8 mouse cellular contexts compared by ENCODE assay signal in the genomic region with DNA sequence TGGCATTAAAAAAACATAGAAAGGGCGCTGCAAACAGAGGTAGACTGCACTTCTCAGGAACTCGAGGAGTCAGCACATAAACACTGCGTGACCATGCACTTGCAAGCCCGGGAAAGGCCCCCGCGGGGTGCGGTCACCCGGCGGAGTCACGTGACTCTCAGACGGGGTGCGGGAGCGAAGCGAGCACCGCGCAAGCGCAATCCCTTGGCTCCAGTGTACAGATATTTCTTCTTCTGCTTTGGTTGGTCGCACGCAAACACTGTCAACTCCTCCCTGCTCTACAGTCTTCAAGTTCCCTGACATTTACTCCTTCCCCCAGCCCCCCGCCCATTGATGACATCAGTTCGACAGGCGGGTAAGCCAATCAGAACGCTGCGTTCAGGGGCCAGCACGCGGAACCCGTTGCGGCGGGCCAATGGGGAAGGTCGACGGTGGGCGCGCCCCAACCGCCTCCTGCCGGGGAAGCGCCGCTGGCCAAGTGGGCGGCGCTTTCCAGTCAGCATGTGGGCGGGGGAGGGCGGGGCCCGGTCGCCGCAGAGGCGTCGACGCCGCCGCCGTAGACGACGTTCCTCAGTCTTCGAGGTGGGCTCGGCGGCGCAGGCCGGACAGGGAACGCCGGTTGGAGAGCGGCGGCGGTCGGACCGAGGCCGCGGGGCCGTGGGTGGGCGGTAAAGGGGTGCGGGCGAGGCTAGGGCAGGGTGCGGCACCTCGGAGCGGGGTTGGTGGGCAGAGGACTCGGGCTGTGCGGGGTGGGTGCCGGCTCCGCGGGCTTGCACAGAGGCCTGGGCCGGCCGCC. TPM values are rescaled to one million over a fixed set of nuclear protein-coding genes. Genes with fewer than 3 reads are reported as not detected.
A peak's percentile ranks its signal among the peaks of the same experiment; 100 is the strongest.
DNase-seq lines count a peak whose midpoint lies in the region; ATAC-seq and TF ChIP-seq lines count a peak whose summit lies in the region.

A gene (plus strand): TSS at position 537 of the 796 bp plus-strand sequence.

- peaks cover 15% of the 10 kb centered on the region for H3K4me1 ChIP-seq in bone marrow macrophage, adult 2 months (ENCODE audit: control insufficient read depth, insufficient read depth, low read length)
- peaks cover 2% of the 10 kb centered on the region; the same call in 1 of the 2 replicates for H3K4me1 ChIP-seq in embryonic fibroblast, embryonic 13.5 days (ENCODE audit: control insufficient read depth, insufficient read depth, low read length)
- peaks cover 10% of the 10 kb centered on the region; the same call in 1 of the 2 replicates for H3K4me1 ChIP-seq in kidney, embryonic 14.5 days (ENCODE audit: control insufficient read depth, insufficient read depth, low read length)
- H3K4me1 ChIP-seq in limb, embryonic 15.5 days = peaks cover 13% of the 10 kb centered on the region

- H3K36me3 ChIP-seq in kidney, embryonic 14.5 days (ENCODE audit: control insufficient read depth, insufficient read depth, low read length) = peaks cover 18% of the 10 kb centered on the region; the same call in 1 of the 2 replicates
- H3K36me3 ChIP-seq in limb, embryonic 15.5 days = peaks cover 7% of the 10 kb centered on the region; the same call in 1 of the 2 replicates

- no peak for TF ChIP-seq CTCF in bone marrow macrophage, adult 2 months (IDR thresholded peaks at IDR 0.05; ENCODE audit: low read depth, low read length)
- no peak for TF ChIP-seq CTCF in embryonic fibroblast, embryonic 13.5 days (IDR thresholded peaks at IDR 0.05; ENCODE audit: borderline replicate concordance, insufficient read depth, low read length)

- H3K9me3 ChIP-seq in kidney, embryonic 14.5 days (ENCODE audit: control insufficient read depth, low read length) = no peaks in the 10 kb centered on the region
- no peaks in the 10 kb centered on the region for H3K9me3 ChIP-seq in limb, embryonic 15.5 days

- peak; percentile 74; the same call in 1 of the 2 replicates for TF ChIP-seq POLR2A in bone marrow macrophage, adult 2 months (IDR thresholded peaks at IDR 0.05; ENCODE audit: borderline replicate concordance, low read depth, low read length)
- TF ChIP-seq POLR2A in embryonic fibroblast, embryonic 13.5 days (IDR thresholded peaks at IDR 0.05; ENCODE audit: low read depth, low read length) = peak; percentile 97

- H3K27ac ChIP-seq in bone marrow macrophage, adult 2 months (ENCODE audit: insufficient read depth, low read depth, low read length) = peak within 1 kb of the TSS; percentile 97
- H3K27ac ChIP-seq in embryonic fibroblast, embryonic 13.5 days (ENCODE audit: insufficient read depth, low read length) = peak within 1 kb of the TSS; percentile 95
- peak within 1 kb of the TSS; percentile 95 for H3K27ac ChIP-seq in kidney, embryonic 14.5 days (ENCODE audit: low read depth, low read length)
- peak within 1 kb of the TSS; percentile 96 for H3K27ac ChIP-seq in limb, embryonic 15.5 days

- DNase-seq in A20 (ENCODE audit: low read depth, low spot score) = peak; percentile 100
- DNase-seq in heart, adult 9 months (ENCODE audit: low spot score in 2 of 2) = peak; percentile 99
- peak; percentile 97 for DNase-seq in monocyte, adult 2 months (ENCODE audit: low read depth in 1 of 2, low spot score in 2 of 2)
- peak; percentile 99 for DNase-seq in spleen, postnatal 36 days (ENCODE audit: low spot score in 2 of 2)

- H3K4me3 ChIP-seq in bone marrow macrophage, adult 2 months (ENCODE audit: insufficient read depth, low read length) = peak within 1 kb of the TSS; percentile 93
- H3K4me3 ChIP-seq in embryonic fibroblast, embryonic 13.5 days (ENCODE audit: insufficient read depth, low read length) = peak within 1 kb of the TSS; percentile 84
- H3K4me3 ChIP-seq in kidney, embryonic 14.5 days (ENCODE audit: low read length) = peak within 1 kb of the TSS; percentile 100
- H3K4me3 ChIP-seq in limb, embryonic 15.5 days = peak within 1 kb of the TSS; percentile 93

- H3K9ac ChIP-seq in kidney, embryonic 14.5 days (ENCODE audit: low read depth, low read length) = peak within 1 kb of the TSS; percentile 99
- peak within 1 kb of the TSS; percentile 96 for H3K9ac ChIP-seq in limb, embryonic 15.5 days

- ATAC-seq in kidney, embryonic 14.5 days (ENCODE audit: low FRiP score, low TSS enrichment) = peak; percentile 97
- peak; percentile 98 for ATAC-seq in limb, embryonic 15.5 days (ENCODE audit: insufficient number of reproducible peaks, low FRiP score, low TSS enrichment, low read depth)

- WGBS in kidney, embryonic 14.5 days = under 1% methylated on average over 80 of the region's 80 CpGs
- under 1% methylated on average over 73 of the region's 80 CpGs for WGBS in limb, embryonic 15.5 days

- H3K4me2 ChIP-seq in kidney, embryonic 14.5 days (replicated peaks; ENCODE audit: low read depth, low read length) = peak within 1 kb of the TSS; percentile 91
- H3K4me2 ChIP-seq in limb, embryonic 15.5 days = peak within 1 kb of the TSS; percentile 98

- no peaks in the 10 kb centered on the region for H3K27me3 ChIP-seq in kidney, embryonic 14.5 days (ENCODE audit: control insufficient read depth, insufficient read depth, low read length)
- no peaks in the 10 kb centered on the region for H3K27me3 ChIP-seq in limb, embryonic 15.5 days

RNA-seq across cellular contexts. Expression of the gene that starts here (rescaled TPM):
- polyA plus RNA-seq in bone marrow macrophage, adult 2 months (2012; ENCODE audit: insufficient read depth, insufficient read length, missing spikeins) = 49.7 and 54.4 TPM in 2 replicates
- polyA plus RNA-seq in embryonic fibroblast, embryonic 13.5 days (2011; ENCODE audit: insufficient read length, low read depth, missing spikeins) = 90.7 and 102 TPM in 2 replicates
- 17.2 and 19.0 TPM in 2 replicates for polyA plus RNA-seq in kidney, embryonic 14.5 days (2014; fragmentation: Nextera tagmentation; extraction: Ambion mirVana)
- polyA plus RNA-seq in limb, embryonic 15.5 days (2015; fragmentation: Nextera tagmentation; extraction: Ambion mirVana) = 16.9 and 20.9 TPM in 2 replicates

Comparison
In these comparisons a context has a peak if more than half of its experiments do, and no peak if none do; other contexts are left out.
1. Peak in every context shown above with its lines: DNase-seq, ATAC-seq, H3K4me3 ChIP-seq and H3K27ac ChIP-seq.